Mouse (Mus musculus) cerebellum, adult 2 months (tissue): ENCODE data around the gene Slc50a1. TPM values are rescaled to one million over a fixed set of nuclear protein-coding genes. Genes with fewer than 3 reads are reported as not detected.
A peak's percentile ranks its signal among the peaks of the same experiment; 100 is the strongest.

Experiments used
- DNase-seq, 2 experiments: peaks; one replicate each; pipeline ENCODE4 v3.0.0; 2021
- H3K27ac ChIP-seq: fragments of 200-500 bp; 2 replicates; pipeline ENCODE4 v1.5.1; 2012; ENCODE audit warnings: low read length, control low read depth, inconsistent platforms; ENCODE audit not compliant: insufficient read depth
- H3K27me3 ChIP-seq: fragments of 200-500 bp; 2 replicates; pipeline ENCODE4 v1.6.1; 2012; ENCODE audit warnings: inconsistent platforms, mild to moderate bottlenecking, low read length, moderate library complexity; ENCODE audit not compliant: control insufficient read depth, insufficient read depth
- H3K4me1 ChIP-seq: fragments of 200-500 bp; 2 replicates; pipeline ENCODE4 v1.6.1; 2011; ENCODE audit warnings: low read length; ENCODE audit not compliant: control insufficient read depth, insufficient read depth
- H3K4me3 ChIP-seq: fragments of 200-500 bp; replicated peaks from 2 replicates; pipeline ENCODE3; 2011; ENCODE audit warnings: mild to moderate bottlenecking, low read depth, low read length, control low read depth; ENCODE audit not compliant: insufficient read depth
- CTCF ChIP-seq: fragments of 200-500 bp; IDR thresholded peaks from 2 replicates; pipeline ENCODE4 v1.5.1; 2011; ENCODE audit warnings: low read depth, mild to moderate bottlenecking, control low read depth, low read length, moderate library complexity, borderline replicate concordance; ENCODE audit not compliant: insufficient read depth
- POLR2A ChIP-seq: fragments of 200-500 bp; IDR thresholded peaks from 2 replicates; pipeline ENCODE4 v1.6.1; 2011; ENCODE audit warnings: low read length, control low read depth, borderline replicate concordance; ENCODE audit not compliant: insufficient read depth
- WGBS: fragments of 180-500 bp; shearing (Covaris S2); methylation state at CpG from one replicate; pipeline ENCODE4 v1.1.7; 2018; 5-methylcytosine and 5-hydroxymethylcytosine counted together
- polyA plus RNA-seq: library from polyadenylated mRNA; depleted of rRNA; stranded (reverse); fragments of >200 nt; gene quantifications from 2 replicates; pipeline ENCODE4 v1.2.3, GENCODE M21; 2012

Gene Slc50a1
- polyA plus RNA-seq, 1 experiment = 122 TPM

- peaks cover 14% of the 10 kb centered on the region for H3K4me1 ChIP-seq
- H3K27me3 ChIP-seq = no peaks in the 10 kb centered on the region
- peak overlapping the region; percentile 63 for H3K27ac ChIP-seq
- peak overlapping the region; percentile 95 for H3K4me3 ChIP-seq
- DNase-seq = peak; percentile 64 to 70
- no peak for TF ChIP-seq POLR2A
- TF ChIP-seq CTCF = peak; percentile 30; the same call in 1 of the 2 replicates
- WGBS = 5% methylated on average over 25 of the region's 25 CpGs
These were observed 26.0 kb downstream of the Slc50a1 start for GRCm38 (mm10) chr3:89244158-89244981.

GRCm38 (mm10) chr3:89243609-89244008 lies 26.8 kb downstream of the Slc50a1 start:
- no peak overlapping the region for H3K27ac ChIP-seq
- peaks cover 14% of the 10 kb centered on the region for H3K4me1 ChIP-seq
- 23% methylated on average over 14 of the region's 14 CpGs for WGBS
- no peaks in the 10 kb centered on the region for H3K27me3 ChIP-seq
- TF ChIP-seq POLR2A = no peak
- no peak for TF ChIP-seq CTCF
- DNase-seq = peak in 1 of 2 experiments; percentile 40
- H3K4me3 ChIP-seq = peak overlapping the region; percentile 95

- TF ChIP-seq POLR2A (no peak), CTCF (peak; percentile 81)
- H3K27ac ChIP-seq = no peak overlapping the region
- 59% methylated on average over 9 of the region's 9 CpGs for WGBS
- DNase-seq = peak; percentile 70
- H3K4me3 ChIP-seq = no peak overlapping the region
- H3K4me1 ChIP-seq = peaks cover 14% of the 10 kb centered on the region
- H3K27me3 ChIP-seq = no peaks in the 10 kb centered on the region
These were observed 28.0 kb downstream of the Slc50a1 start for GRCm38 (mm10) chr3:89242331-89242895.

- Histone ChIP-seq H3K27me3 (no peaks in the 10 kb centered on the region), H3K4me3 (no peak overlapping the region), H3K27ac (no peak overlapping the region), H3K4me1 (peaks cover 23% of the 10 kb centered on the region)
- DNase-seq = no peak
- no peak for TF ChIP-seq POLR2A
- TF ChIP-seq CTCF = no peak
- WGBS = 58% methylated on average over 12 of the region's 12 CpGs
These were observed 31.9 kb downstream of the Slc50a1 start for GRCm38 (mm10) chr3:89238494-89238893.

- H3K27me3 ChIP-seq = no peaks in the 10 kb centered on the region
- peaks cover 20% of the 10 kb centered on the region for H3K4me1 ChIP-seq
- H3K27ac ChIP-seq = no peak overlapping the region
- no peak for DNase-seq
- no peak for TF ChIP-seq POLR2A
- no peak for TF ChIP-seq CTCF
- no peak overlapping the region for H3K4me3 ChIP-seq
- 90% methylated on average over 21 of the region's 21 CpGs for WGBS
These were observed 32.7 kb downstream of the Slc50a1 start for GRCm38 (mm10) chr3:89237682-89238081.

GRCm38 (mm10) chr3:89236516-89236915 lies 33.9 kb downstream of the Slc50a1 start:
- H3K27ac ChIP-seq = no peak overlapping the region
- peaks cover 21% of the 10 kb centered on the region for H3K4me1 ChIP-seq
- H3K27me3 ChIP-seq = no peaks in the 10 kb centered on the region
- no peak overlapping the region for H3K4me3 ChIP-seq
- 81% methylated on average over 10 of the region's 10 CpGs for WGBS
- TF ChIP-seq CTCF = no peak
- no peak for TF ChIP-seq POLR2A
- no peak for DNase-seq

- Histone ChIP-seq H3K4me3 (no peak overlapping the region), H3K27me3 (no peaks in the 10 kb centered on the region), H3K4me1 (peaks cover 21% of the 10 kb centered on the region), H3K27ac (no peak overlapping the region)
- no peak for TF ChIP-seq CTCF
- TF ChIP-seq POLR2A = no peak
- no peak for DNase-seq
- 44% methylated on average over 14 of the region's 14 CpGs for WGBS
These were observed 36.7 kb downstream of the Slc50a1 start for GRCm38 (mm10) chr3:89233562-89234110.
